Mouse (Mus musculus) E14TG2a.4 (cell line): ENCODE results near the gene Sdc3.

Experiments used
- CTCF ChIP-seq: conservative IDR thresholded peaks from 2 replicates; pipeline ENCODE4 v1.5.1; 2014; ENCODE audit warnings: low read length
- NANOG ChIP-seq: IDR thresholded peaks from 2 replicates; pipeline ENCODE4 v1.6.1; 2014; ENCODE audit warnings: borderline replicate concordance, low read length, mixed read lengths

- TF ChIP-seq CTCF (no peak), NANOG (no peak)
These were observed 14.4 kb downstream of the Sdc3 start for GRCm38 (mm10) chr4:130806746-130807145.
